Mouse (Mus musculus) limb, embryonic 14.5 days (tissue): ENCODE measurements at regions not wholly inside any gene's neighbourhood (a gene's known extent, or its start where the extent isn't known, plus 50 kb on each side); places are given as distances from the start of the nearest gene placed in this dataset.
A peak's percentile ranks its signal among the peaks of the same experiment; 100 is the strongest.

Source experiments
- ATAC-seq: fragments of 200-750 bp; cut with Nextera tagmentation; 2 replicates; pipeline ENCODE4 v1.8.0; 2017; ENCODE audit warnings: low read depth, moderate number of reproducible peaks, moderate TSS enrichment; ENCODE audit not compliant: low FRiP score
- DNase-seq: peaks from one replicate; pipeline ENCODE4 v3.0.0-alpha.2; 2015; ENCODE audit warnings: low spot score
- H3K27ac ChIP-seq: fragments of 300-500 bp; sonication (generic); replicated peaks from 2 replicates; pipeline ENCODE4 v1.5.1; 2014; ENCODE audit warnings: low read depth, mild to moderate bottlenecking, low read length, moderate library complexity, mixed read lengths
- H3K27me3 ChIP-seq: fragments of 300-500 bp; sonication (generic); 2 replicates; pipeline ENCODE4 v1.6.1; 2014; ENCODE audit warnings: low read length, mixed read lengths; ENCODE audit not compliant: control insufficient read depth, insufficient read depth
- H3K36me3 ChIP-seq: fragments of 300-500 bp; sonication (generic); 2 replicates; pipeline ENCODE4 v1.6.1; 2014; ENCODE audit warnings: mild to moderate bottlenecking, low read length, moderate library complexity, mixed read lengths; ENCODE audit not compliant: control insufficient read depth, insufficient read depth
- H3K4me1 ChIP-seq: fragments of 300-500 bp; sonication (generic); 2 replicates; pipeline ENCODE4 v1.6.1; 2014; ENCODE audit warnings: antibody characterized with exemption, low read length, mixed read lengths; ENCODE audit not compliant: control insufficient read depth, insufficient read depth
- H3K4me2 ChIP-seq: fragments of 300-500 bp; sonication (generic); replicated peaks from 2 replicates; pipeline ENCODE4 v1.6.1; 2014; ENCODE audit warnings: low read depth, mild to moderate bottlenecking, low read length, moderate library complexity; ENCODE audit not compliant: severe bottlenecking
- H3K4me3 ChIP-seq: fragments of 300-500 bp; sonication (generic); replicated peaks from 2 replicates; pipeline ENCODE4 v1.5.1; 2014; ENCODE audit warnings: low read length
- H3K9ac ChIP-seq: fragments of 300-500 bp; sonication (generic); 2 replicates; pipeline ENCODE4 v1.6.1; 2014; ENCODE audit warnings: mild to moderate bottlenecking, low read depth, low read length, moderate library complexity; ENCODE audit not compliant: severe bottlenecking
- H3K9me3 ChIP-seq: fragments of 300-500 bp; sonication (generic); 2 replicates; pipeline ENCODE4 v1.6.1; 2016; ENCODE audit warnings: low read length; ENCODE audit not compliant: control insufficient read depth
- POLR2A ChIP-seq: fragments of 200-500 bp; IDR thresholded peaks from 2 replicates; pipeline ENCODE4 v1.8.0; 2012; ENCODE audit warnings: inconsistent platforms, mild to moderate bottlenecking, moderate library complexity, borderline replicate concordance; ENCODE audit not compliant: insufficient read depth, insufficient read length; ENCODE audit errors: extremely low read depth
- WGBS: fragments of 180-500 bp; shearing (Covaris S2); extraction: QIAGEN DNeasy Blood & Tissue Kit; methylation state at CpG from one replicate; pipeline ENCODE4 v1.1.7; 2014; 5-methylcytosine and 5-hydroxymethylcytosine counted together

GRCm38 (mm10) chrX:143462632-143463031 lies 55.8 kb upstream of the Pak3 start:
- no peaks in the 10 kb centered on the region for H3K27me3 ChIP-seq
- no peak overlapping the region for H3K4me2 ChIP-seq
- DNase-seq (peak; percentile 2), ATAC-seq (no peak)
- H3K4me3 ChIP-seq: no peak overlapping the region
- no peak overlapping the region for H3K27ac ChIP-seq
- no peaks in the 10 kb centered on the region for H3K9me3 ChIP-seq
- TF ChIP-seq POLR2A: no peak
- WGBS: 33% methylated on average over 4 of the region's 4 CpGs
- no peak overlapping the region for H3K9ac ChIP-seq
- no peaks in the 10 kb centered on the region for H3K36me3 ChIP-seq
- H3K4me1 ChIP-seq: no peaks in the 10 kb centered on the region

GRCm38 (mm10) chrX:143448636-143449346 lies 54.7 kb upstream of the Chrdl1 start:
- H3K27ac ChIP-seq: no peak overlapping the region
- no peak overlapping the region for H3K4me2 ChIP-seq
- H3K4me3 ChIP-seq: no peak overlapping the region
- 54% methylated on average over 7 of the region's 7 CpGs for WGBS
- H3K27me3 ChIP-seq: no peaks in the 10 kb centered on the region
- no peaks in the 10 kb centered on the region for H3K4me1 ChIP-seq
- no peak for TF ChIP-seq POLR2A
- peak; percentile 46 for DNase-seq
- no peaks in the 10 kb centered on the region for H3K9me3 ChIP-seq
- no peak for ATAC-seq
- H3K9ac ChIP-seq: no peak overlapping the region
- H3K36me3 ChIP-seq: no peaks in the 10 kb centered on the region

- no peak overlapping the region for H3K4me2 ChIP-seq
- DNase-seq: peak; percentile 9
- H3K36me3 ChIP-seq: no peaks in the 10 kb centered on the region
- no peaks in the 10 kb centered on the region for H3K4me1 ChIP-seq
- H3K9ac ChIP-seq: no peak overlapping the region
- H3K9me3 ChIP-seq: no peaks in the 10 kb centered on the region
- no peak overlapping the region for H3K4me3 ChIP-seq
- no peak for TF ChIP-seq POLR2A
- no peak for ATAC-seq
- no peaks in the 10 kb centered on the region for H3K27me3 ChIP-seq
- no peak overlapping the region for H3K27ac ChIP-seq
- WGBS: 15% methylated on average over 3 of the region's 3 CpGs
Observed at GRCm38 (mm10) chrX:143444581-143444980, 50.5 kb upstream of the Chrdl1 start.
